17 mouse cellular contexts compared by ENCODE assay signal in the genomic region with DNA sequence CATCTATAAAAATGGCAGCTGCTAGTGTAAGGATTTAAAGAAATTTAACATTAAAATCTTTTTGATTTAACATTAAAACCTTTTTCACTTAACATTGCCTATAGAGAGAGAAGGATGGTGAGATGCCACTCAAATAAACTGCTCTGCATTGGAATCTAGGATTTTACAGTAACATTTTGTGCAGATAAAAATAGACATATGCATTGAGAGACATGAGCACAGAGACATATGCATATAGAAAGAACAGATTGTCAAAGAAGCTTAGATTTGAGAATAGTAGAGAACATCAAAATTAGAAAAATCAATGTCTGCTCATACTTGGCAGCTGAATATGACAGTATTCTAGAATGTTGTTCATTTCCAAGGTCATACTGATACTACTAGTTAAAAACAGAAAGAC.
"Had no signal": no experiment of that assay in that cellular context is flagged by ENCODE, and none has a peak within 500 bp of the region (broad histone marks: within the 10 kb centered on the region; RNA-seq: fewer than 3 reads in every experiment).

No protein-coding gene starts in this region.

- H3K27ac ChIP-seq: lung, embryonic 15.5 days; macrophage; midbrain, embryonic 13.5 days; midbrain, embryonic 15.5 days; neural tube, embryonic 12.5 days; stomach, embryonic 15.5 days; stomach, postnatal 0 days had no signal

- H3K9me3 ChIP-seq: lung, embryonic 15.5 days; midbrain, embryonic 13.5 days; midbrain, embryonic 15.5 days; neural tube, embryonic 12.5 days; stomach, embryonic 15.5 days had no signal

- DNase-seq: lung, adult 2 months; lung, postnatal 14 days; lung, postnatal 36 days; right cerebral cortex, postnatal 14 days; thymus, adult 18-20 months; thymus, postnatal 14 days; thymus, postnatal 36 days had no signal

- H3K4me3 ChIP-seq: lung, embryonic 15.5 days; megakaryocyte, embryonic 14.5 days; midbrain, embryonic 13.5 days; midbrain, embryonic 15.5 days; neural tube, embryonic 12.5 days; stomach, embryonic 15.5 days had no signal

- H3K36me3 ChIP-seq: lung, embryonic 15.5 days; midbrain, embryonic 13.5 days; midbrain, embryonic 15.5 days; neural tube, embryonic 12.5 days; stomach, embryonic 15.5 days had no signal

- H3K4me1 ChIP-seq: lung, embryonic 15.5 days; megakaryocyte, embryonic 14.5 days; midbrain, embryonic 13.5 days; midbrain, embryonic 15.5 days; neural tube, embryonic 12.5 days; stomach, embryonic 15.5 days had no signal

- H3K9ac ChIP-seq: lung, embryonic 15.5 days; midbrain, embryonic 13.5 days; midbrain, embryonic 15.5 days; neural tube, embryonic 12.5 days; stomach, embryonic 15.5 days had no signal

- H3K27me3 ChIP-seq: lung, embryonic 15.5 days; megakaryocyte, embryonic 14.5 days; midbrain, embryonic 13.5 days; midbrain, embryonic 15.5 days; neural tube, embryonic 12.5 days; stomach, embryonic 15.5 days had no signal

- ATAC-seq: lung, postnatal 0 days; midbrain, embryonic 13.5 days; midbrain, embryonic 15.5 days had no signal

- H3K4me2 ChIP-seq: lung, embryonic 15.5 days; midbrain, embryonic 11.5 days; midbrain, embryonic 13.5 days; midbrain, embryonic 15.5 days; neural tube, embryonic 12.5 days; stomach, embryonic 15.5 days had no signal
